Mouse (Mus musculus) right cerebral cortex, adult 18-20 months (tissue): ENCODE measurements around the gene Strn4.

ENCODE experiments used
- DNase-seq: peaks from one replicate; pipeline ENCODE4 v3.0.0; 2022; ENCODE audit warnings: mixed read lengths

Strn4 gene

DNA sequence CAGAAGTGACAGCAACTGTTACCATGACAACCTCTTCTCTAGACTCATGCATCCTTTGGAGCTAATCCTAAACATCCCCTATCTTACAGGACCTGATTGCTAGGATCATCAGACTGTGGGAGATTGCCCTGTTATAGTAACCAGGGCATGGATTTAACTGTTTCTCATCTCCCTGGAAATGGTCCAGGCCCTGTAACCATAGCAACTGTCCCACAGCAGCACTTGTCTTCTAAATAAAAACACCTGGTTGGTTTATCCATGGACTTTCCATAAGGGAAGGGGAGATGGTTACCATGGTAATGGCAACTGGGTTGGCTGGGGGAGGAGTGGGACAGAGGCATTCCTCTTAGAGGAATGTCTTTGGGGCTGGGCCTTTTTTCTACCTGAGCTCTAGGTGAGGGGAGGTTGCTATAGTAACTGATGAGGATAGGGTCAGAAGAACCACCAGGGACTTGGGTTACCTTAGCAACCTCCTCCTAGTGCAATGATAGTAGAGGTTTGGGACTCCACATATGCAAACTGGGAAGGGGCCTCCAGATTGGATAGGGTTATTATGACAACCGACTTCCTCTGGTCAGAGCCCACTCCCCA is at the start of gene Strn4:
Gene Strn4, plus strand, starts transcription at position 539 of the 591 bp plus-strand sequence.
- peak; percentile 56 for DNase-seq

DNA sequence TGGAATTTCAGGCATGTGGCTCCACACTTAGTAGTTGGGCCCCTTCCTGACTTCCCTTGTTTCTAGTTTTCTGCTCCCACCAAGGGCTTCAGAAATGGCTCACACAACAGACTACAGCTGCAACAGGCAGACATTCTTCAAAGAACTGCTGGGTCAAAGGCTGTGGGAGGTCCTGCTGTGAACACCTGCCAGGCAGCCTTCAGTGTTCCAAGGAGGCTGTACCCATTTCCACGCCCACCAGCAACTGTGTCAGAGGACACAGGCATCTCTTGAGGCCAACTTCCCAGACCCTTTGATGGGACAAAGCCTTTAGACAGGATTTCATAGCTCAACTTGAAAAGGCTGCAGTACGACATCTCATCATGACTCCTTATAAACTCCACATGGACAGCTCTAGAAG is 49.2 kb upstream of the Strn4 start:
- no peak for DNase-seq

DNA sequence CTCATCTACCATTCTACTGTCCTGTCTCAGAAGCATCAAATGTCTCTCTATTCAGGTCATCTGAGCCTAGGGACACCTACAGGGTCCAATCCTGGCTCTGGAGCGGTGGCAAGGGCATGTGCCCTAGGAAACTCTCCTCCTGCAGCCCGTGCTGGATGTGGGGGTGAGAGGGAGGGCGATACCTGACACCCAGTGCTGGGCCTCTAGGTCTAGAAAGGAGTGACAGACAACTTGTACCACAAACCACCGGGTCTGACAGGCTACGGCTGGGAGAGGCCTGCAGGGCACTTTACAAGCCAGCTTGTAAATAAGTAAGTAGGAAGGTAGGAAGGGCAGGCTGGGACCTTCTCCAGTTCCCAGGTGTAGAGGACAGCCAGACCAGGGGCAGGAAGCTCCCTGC is 39.8 kb upstream of the Strn4 start:
- no peak for DNase-seq

DNA sequence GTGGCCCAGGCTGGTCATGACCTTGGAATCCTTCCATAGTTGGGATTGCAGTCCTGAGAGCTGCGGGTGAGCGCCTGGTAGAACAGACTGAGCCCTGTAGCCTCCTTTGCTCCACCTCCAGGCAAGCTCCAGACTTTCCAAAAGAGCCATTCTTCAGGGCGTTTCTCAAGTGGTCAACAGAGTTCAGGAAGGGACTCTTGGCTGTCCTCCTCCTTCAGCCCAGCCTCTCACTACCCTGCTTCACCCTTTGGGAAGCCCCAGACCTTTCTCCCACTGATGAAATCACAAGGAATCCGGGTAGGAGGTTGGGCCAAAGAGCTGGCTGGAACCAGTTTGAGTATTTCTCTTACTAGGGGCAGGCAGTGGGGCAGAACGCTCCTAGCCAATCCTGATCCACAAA is 35.6 kb upstream of the Strn4 start:
- no peak for DNase-seq

DNA sequence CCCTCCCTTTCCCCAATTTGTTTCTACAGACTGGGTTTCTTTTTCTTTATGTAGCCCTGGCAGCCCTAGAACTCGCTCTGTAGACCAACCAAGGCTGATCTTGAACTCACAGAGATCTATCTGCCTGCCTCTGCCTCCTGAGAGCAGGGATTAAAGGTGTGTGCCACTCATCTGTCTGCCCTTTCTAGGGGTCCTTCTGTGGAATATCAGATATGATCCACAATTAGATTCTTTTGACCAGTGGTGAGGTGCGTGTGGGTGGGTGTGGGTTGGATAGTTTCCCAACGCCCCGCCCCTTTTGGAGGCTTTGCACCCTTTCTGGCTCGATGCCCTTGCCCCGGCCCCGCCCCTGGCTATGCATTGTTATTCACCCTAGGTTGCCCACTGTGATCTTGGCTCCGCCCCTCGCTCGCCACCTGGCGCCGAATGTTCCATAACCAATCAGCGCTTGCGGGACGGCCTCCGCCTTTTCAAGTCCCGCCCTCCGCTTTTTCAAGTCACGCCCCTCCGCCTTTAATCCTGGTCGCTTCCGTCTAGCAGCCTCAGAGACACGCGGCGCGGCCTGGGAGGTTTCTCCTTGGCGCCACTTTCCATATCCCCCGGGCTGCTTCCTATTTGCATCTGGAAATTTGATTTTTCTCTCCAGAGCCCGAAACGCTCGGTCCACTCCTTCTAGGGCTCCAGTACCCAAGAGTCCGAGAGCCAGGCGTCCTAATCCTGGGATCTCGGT is 34.7 kb upstream of the Strn4 start, which contains the start of gene Slc1a5:
Gene Slc1a5, plus strand, starts transcription at position 516 of the 730 bp plus-strand sequence.
- DNase-seq = peak; percentile 73

DNA sequence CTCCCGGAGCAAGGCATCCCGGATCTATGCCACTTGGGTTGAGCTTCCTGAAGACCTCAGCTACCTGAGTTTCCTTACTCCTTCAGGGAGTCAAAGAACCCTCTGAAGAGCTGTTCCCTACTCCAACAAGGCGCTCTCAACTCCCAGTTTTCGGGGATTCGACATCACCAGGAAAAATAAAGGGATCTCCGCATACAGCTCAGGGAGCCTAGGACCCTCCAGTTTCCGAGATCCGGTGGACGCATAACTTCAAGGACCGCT is 34.2 kb upstream of the Strn4 start:
- DNase-seq = no peak

DNA sequence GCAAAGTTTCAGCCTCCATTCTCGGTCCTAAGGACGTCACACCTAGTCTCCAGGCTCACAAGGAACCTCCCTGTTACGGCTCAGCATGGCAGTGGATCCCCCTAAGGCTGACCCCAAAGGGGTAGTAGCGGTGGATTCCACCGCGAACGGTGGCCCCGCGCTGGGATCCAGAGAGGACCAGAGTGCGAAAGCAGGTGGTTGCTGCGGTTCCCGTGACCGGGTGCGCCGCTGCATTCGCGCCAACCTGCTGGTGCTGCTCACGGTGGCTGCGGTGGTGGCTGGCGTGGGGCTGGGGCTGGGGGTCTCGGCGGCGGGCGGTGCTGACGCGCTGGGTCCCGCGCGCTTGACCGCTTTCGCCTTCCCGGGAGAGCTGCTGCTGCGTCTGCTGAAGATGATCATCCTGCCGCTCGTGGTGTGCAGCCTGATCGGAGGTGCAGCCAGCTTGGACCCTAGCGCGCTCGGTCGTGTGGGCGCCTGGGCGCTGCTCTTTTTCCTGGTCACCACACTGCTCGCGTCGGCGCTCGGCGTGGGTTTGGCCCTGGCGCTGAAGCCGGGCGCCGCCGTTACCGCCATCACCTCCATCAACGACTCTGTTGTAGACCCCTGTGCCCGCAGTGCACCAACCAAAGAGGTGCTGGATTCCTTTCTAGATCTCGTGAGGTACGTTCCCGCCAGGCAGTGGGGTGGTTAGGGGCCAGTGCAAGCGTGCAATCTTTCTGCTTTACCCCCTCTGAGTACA is 33.7 kb upstream of the Strn4 start:
- no peak for DNase-seq

DNA sequence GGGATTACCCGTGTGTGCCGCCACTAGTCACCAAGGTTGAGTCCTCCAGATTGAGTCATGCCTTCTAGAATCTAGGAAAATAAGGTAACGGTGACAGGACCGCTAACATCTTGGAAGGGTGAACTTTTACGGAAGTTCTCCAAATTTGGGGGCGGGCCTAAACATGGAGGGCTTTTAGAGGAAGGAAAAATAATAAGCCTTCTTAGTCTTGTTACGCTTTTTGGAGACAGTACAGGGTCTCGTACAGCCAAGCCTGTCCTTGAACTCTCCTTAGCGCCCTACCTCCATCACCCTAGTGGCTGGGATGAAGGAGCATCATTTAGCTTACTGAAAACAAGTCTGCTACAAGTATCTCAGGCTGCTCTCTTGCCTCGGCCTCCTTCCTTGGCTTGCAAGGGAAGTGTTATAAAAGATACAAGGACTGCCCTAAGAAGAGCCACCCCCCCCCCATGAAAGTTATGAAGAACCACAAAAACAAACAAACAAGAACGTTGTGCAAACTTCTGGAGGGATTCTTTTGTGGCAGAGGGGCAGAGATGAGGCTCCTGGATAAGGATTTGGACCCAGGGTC is 33.0 kb upstream of the Strn4 start:
- no peak for DNase-seq

DNA sequence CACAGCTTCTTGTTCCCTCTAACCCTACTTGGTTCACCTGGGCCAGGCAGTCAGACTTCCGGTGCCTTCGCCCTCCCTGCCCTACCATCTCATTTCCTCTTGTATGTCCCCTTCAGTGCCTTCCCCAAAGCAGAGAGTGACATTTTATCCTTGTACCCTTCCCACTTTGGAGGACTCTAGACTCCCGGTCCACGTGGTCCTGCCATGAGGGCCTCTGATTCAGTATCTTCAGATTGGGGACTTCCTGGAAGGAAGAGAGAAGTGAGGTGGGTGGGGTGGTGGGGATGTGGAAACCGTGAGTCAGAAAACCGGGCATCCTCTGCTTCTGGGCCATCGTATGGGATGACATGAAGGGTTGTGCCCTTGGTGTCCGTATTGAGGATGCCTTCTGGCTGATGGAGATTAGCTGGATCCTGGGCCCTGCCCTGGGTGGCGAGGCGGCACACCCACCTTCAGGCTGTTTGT is 32.4 kb upstream of the Strn4 start:
- no peak for DNase-seq

DNA sequence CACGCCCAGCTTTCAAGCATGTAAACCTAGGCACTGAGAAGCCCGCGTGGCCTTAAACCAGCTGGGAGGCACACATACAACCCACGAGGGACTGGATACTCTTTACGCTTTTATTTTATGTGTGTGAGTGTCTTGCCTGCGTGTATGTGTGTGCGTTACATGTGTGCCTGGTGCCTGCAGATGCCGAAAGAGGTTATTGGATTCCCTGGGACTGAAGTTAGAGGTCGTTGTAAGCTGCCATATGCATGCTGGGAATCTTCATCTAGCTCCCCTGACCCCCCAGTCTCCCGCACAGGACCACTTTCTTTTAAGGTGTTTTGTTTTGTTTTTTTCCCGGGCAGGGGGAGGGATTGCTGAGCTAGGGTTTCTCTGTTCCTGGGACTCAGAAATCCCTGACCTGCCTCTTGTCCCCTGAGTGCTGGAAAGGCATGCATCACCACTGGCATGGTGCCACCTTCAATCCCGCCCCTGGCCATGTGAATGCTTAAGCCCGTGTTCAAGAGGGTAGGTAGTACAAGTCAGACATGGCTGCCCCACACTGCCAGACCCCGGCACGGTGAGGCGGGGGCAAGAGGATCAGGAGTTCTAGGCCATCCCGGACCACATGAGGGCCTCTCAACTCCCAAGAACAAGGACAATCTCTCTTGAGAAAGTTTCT is 31.8 kb upstream of the Strn4 start:
- no peak for DNase-seq

DNA sequence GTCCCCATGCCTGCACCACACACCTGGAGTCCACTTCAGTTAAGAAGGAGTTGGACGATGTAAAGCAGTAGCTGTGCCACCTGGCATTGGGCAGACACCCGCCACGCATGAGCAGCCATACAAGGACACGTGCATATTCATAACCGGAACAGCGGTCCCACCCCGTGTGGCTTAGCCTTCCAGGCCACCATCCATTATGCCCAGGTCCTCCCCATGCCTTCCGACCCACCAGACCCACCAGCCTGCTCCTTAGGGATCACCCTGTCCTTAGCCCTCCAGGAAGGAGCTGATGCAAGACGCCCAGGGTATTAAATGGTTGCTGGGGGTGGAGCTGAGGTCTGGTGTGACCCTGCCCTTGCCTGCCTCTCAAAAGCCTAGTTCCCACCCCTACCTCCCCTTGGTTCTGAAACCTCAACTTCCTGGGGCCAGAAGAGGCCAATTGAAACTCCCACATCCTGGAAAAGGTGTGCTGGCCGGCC is 31.2 kb upstream of the Strn4 start:
- no peak for DNase-seq

DNA sequence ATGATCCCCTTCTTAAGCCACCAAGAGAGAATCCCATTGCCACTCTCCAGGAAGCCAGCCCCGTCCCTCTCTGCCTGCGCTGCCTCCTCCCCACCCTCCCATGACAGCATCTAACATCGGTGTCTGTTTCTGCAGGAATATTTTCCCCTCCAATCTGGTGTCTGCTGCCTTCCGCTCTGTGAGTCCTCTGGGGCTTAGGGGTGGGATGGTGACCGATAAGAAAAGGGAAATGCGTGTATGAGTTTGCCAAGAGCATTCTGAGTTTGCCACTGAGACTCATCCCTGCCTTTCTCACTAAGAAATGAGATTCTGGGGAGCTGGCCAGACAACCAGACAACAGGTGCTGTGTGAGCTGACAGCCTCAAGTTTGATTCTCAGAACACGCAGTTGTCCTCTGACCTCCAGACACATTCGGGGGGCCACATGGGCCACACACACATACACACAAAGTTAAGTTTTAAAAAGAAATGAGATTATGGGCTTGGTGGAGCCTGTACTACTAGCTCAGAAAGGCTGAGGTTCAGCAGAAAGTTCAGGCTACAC is 30.1 kb upstream of the Strn4 start:
- no peak for DNase-seq

DNA sequence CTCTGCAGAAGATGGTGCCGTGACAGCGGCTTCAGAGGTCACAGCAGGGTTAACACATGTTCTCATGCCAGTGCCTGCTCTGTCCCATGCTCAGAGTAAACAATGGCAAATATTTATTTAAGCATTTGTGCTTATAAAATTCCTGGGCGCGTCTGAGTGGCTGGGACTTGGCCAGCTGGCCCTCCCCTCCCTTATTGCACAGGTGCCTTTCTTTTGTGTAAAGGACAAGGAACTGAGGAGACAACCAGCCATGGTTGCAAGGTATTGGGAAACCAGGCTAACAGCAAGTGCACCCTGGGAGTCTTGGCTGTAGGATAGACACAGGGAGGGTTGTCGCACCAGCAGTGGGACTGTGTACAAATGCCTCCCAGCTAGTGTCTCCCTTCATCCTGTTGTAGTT is 23.4 kb upstream of the Strn4 start:
- no peak for DNase-seq

DNA sequence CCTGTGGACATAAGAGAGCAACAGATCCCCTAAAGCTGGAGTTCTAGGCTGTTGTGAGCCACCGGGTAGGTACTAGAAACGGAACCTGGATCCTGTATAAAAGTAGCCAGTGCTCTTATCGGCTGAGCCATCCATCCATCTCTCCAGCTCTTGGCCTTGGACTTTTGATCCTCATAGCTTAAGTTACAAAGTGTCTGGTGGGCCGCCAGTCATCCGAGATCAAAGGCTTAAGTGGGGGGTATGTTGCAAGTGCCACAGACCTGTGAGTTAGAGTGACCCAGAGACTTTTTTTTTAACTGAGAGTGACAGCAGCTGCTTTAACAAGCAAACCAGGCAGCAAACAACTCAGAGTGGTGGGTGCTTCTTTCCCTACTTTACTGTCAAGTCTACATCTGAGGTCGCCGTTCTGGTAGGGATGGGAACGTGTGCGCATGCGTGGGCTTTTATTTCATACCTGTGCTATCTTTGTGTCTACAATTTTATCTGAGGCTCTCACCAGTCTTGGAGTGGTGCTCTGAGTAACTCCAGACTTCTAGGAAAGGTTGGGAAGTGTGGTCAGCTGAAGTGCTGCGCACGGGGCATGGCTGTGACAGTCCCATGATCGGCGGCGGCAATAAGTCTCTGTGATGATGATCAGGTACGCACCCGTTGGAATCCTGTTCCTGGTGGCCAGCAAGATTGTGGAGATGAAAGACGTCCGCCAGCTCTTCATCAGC is 22.5 kb upstream of the Strn4 start:
- no peak for DNase-seq

DNA sequence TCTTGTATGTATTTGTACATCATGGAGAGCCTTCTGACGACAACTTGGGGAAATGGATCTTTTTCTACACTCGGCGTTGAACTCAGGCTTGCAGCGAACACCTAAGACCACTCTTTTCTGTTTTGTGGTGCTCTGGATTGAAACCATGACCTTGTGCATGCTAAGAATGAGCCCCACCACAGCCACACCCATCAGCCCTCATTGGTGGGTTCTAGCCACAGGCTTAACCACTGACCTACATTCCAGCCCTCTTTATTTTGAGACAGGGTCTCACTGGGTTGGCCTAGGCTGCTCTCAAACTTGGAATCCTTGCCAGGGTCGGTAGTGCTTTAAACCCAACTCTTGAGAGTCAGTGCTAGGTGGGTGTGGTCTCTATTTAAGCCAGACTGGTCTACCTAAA is 20.8 kb upstream of the Strn4 start:
- no peak for DNase-seq

DNA sequence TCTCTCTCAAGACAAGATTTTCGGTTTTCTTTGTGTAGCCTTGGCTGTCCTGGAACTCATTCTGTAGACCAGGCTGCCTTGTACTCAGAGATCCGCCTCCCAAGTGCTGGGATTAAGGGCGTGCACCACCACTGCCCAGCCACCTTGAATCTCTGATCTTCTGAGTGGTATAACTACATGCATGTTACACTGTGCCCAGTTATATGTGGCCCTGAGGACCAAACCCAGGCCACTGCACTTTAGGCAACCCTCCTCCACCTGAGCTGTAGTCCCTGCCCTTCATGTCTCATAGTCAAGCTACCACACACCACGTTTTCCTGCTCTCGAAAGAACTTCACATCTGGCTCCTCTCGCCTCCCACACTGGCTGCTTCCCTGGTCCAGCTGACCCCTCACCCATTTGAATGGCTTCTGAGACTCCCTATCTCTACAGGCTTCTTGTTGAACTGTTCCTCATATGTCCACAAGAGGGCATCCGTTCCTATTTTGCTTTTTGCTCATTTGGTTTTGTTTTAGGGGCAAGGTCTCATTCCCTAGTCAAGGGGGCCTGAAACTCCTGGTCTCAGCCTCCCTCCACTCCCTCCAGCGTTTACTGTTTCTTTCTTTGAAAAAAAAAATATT is 11.2 kb upstream of the Strn4 start:
- no peak for DNase-seq

DNA sequence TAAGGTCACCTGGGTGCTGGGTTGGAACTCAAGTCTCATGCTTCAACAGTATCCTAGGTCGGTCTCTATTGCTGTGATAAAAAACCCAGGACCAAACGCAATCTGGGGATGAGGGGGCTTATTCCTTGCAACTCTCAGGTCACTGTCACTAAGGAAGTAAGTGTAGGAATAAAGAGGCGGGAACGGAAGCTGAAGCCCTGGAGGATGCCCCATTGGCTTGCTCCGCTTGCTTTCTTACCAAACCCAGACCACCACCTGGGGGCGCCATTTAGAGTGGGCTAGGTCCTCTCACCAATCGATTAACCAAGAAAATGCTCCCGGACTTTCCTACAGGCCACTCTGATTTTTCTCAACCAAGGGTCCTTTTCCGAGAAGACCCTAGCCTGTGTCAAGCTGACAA is 7.8 kb upstream of the Strn4 start:
- no peak for DNase-seq

DNA sequence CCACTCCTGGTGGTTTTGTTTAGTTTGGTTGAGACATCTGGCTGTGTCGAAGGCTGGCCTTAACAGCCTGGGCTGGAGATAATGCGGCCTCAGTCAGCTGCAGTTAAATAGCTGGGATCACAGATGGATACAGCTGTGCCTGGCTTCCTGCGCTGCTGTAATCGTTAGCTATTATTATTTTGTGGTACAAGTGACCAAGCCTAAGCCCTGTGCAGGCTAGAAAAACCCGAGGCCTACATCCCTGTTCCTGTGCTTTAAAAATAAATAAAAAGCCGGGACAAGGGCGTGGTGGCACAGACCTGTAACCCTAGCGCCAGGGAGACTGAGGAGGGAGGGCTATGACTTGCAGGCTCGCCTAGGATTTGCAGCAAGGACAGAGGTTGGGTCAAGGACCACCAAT is 7.0 kb upstream of the Strn4 start:
- DNase-seq = no peak

DNA sequence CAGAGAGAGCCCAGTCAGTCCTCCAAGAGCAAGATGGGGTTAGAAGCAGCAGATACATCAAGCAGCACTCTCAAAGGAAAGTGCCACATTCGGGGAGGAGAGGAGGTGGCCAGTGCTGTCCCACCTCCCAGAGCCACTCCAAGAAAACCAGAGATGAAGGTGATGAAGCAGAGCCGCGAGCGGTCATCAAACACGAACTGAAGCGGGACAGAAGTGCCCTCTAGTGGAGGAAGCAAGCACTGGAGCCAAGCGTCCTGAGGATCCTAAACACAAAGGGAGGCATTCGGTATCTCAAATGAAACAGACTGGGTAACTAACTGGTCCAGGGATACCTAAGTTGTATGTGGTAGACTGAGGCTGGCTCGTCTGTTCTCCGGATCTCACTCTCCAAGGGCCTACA is 6.0 kb upstream of the Strn4 start:
- peak; percentile 75 for DNase-seq

DNA sequence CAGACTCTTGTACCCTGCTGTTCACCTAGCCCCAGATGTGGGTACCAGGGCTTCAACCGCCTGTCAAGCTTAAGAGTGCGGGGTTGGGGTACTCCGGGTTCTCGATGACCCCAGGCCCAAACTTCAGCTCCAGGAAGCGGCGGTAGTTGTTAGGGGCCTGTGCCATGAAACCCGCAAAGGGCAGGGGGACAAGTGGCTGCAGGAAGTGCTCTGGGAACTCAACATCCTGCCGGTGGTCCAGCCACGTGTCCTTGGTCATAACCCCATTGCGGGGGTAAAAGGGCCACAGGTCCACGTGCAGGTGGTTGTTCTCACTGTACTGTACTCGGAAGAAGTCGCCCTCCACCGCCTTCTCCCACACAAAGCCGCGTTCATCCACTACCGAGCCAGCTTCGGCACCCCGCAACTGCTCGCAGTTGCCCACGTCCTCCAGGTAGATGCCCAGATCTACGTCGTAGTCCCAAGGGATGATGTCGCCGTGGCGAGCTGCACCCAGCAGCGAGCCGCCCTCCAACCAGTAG is 5.2 kb upstream of the Strn4 start:
- no peak for DNase-seq

DNA sequence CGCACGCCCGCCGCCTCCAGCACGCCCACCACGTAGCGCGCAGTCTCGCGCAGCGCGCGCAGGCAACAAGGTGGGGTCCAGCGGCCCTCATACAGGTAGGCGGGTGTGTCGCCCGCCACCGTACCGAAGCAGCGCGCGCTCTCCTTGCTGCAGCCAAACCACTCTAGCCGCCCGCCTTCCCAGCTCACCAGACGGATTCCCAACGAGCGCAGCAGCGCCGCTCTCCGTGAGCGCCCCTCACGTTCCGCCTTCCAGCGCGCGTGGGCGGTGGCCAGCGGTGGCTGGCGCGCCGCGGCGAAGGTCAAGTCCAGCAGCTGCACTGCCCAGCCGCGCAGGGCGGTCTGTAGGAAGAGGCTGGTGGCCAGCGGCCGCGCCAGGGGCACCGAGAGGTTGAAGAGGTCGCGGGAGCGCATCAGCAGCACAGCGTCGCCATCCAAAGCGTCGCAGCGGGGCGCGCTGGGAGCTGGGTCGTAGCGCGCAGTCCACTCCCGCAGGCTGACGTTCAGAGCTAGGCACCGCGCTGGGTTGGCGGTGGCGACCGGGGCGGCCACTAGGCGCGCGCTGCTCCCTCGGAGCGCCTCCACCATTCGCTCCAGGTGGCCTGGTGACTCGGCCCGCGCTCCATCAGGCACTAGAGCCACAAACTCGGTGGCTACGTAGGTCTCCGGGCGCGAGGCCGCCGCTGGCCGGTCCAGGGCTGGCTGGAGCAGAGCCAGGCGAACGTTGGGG is 4.6 kb upstream of the Strn4 start:
- peak; percentile 69 for DNase-seq
